Mouse (Mus musculus): ENCODE data around the gene Olfr837. TPM values are rescaled to one million over a fixed set of nuclear protein-coding genes. Genes with fewer than 3 reads are reported as not detected.
"Not testable (repeated sequence)": the region's sequence is repeated elsewhere in the genome, so short reads cannot be mapped to it uniquely, and the experiment has no call there.

Olfr837 gene
- not detected in 2 replicates for polyA plus RNA-seq (2014; fragmentation: Nextera tagmentation; extraction: Ambion mirVana)

- ATAC-seq (ENCODE audit: insufficient number of reproducible peaks, insufficient read depth, low FRiP score, low read depth) = no peak
- Histone ChIP-seq H3K9me3 (ENCODE audit: control insufficient read depth, low read depth, low read length) (no peaks in the 10 kb centered on the region), H3K36me3 (ENCODE audit: control insufficient read depth, insufficient read depth, low read length) (no peaks in the 10 kb centered on the region), H3K4me2 (replicated peaks; ENCODE audit: low read depth, low read length) (no peak within 1 kb of the TSS), H3K4me1 (ENCODE audit: control insufficient read depth, insufficient read depth, low read length) (no peaks in the 10 kb centered on the region), H3K27me3 (ENCODE audit: control insufficient read depth, insufficient read depth, low read length) (no peaks in the 10 kb centered on the region), H3K9ac (replicated peaks; ENCODE audit: low read depth, low read length) (no peak within 1 kb of the TSS), H3K27ac (ENCODE audit: low read length) (no peak within 1 kb of the TSS), H3K4me3 (ENCODE audit: low read depth, low read length) (no peak within 1 kb of the TSS)
- 71% methylated on average over 1 of the region's 1 CpGs for WGBS
Measured at GRCm38 (mm10) chr9:19136017-19136416, at the start of gene Olfr837. TSS of gene Olfr837 (plus strand) at chr9:19136317.

- not testable (repeated sequence) for H3K27me3 ChIP-seq (ENCODE audit: control insufficient read depth, insufficient read depth, low read length); H3K27ac ChIP-seq (ENCODE audit: low read length); H3K9ac ChIP-seq (replicated peaks; ENCODE audit: low read depth, low read length); H3K4me1 ChIP-seq (ENCODE audit: control insufficient read depth, insufficient read depth, low read length); H3K4me3 ChIP-seq (ENCODE audit: low read depth, low read length); H3K36me3 ChIP-seq (ENCODE audit: control insufficient read depth, insufficient read depth, low read length); H3K4me2 ChIP-seq (replicated peaks; ENCODE audit: low read depth, low read length); ATAC-seq (ENCODE audit: insufficient number of reproducible peaks, insufficient read depth, low FRiP score, low read depth); H3K9me3 ChIP-seq (ENCODE audit: control insufficient read depth, low read depth, low read length)
- WGBS = 52% methylated on average over 6 of the region's 6 CpGs
Measured at GRCm38 (mm10) chr9:19092889-19093753, 43.0 kb upstream of the Olfr837 start.

- WGBS = 88% methylated on average over 4 of the region's 4 CpGs
- Histone ChIP-seq H3K4me3 (ENCODE audit: low read depth, low read length) (no peak overlapping the region), H3K4me1 (ENCODE audit: control insufficient read depth, insufficient read depth, low read length) (no peaks in the 10 kb centered on the region), H3K4me2 (replicated peaks; ENCODE audit: low read depth, low read length) (no peak overlapping the region), H3K27ac (ENCODE audit: low read length) (no peak overlapping the region), H3K9ac (replicated peaks; ENCODE audit: low read depth, low read length) (no peak overlapping the region), H3K9me3 (ENCODE audit: control insufficient read depth, low read depth, low read length) (no peaks in the 10 kb centered on the region), H3K27me3 (ENCODE audit: control insufficient read depth, insufficient read depth, low read length) (no peaks in the 10 kb centered on the region), H3K36me3 (ENCODE audit: control insufficient read depth, insufficient read depth, low read length) (no peaks in the 10 kb centered on the region)
- no peak for ATAC-seq (ENCODE audit: insufficient number of reproducible peaks, insufficient read depth, low FRiP score, low read depth)
Measured at GRCm38 (mm10) chr9:19097286-19097685, 38.8 kb upstream of the Olfr837 start.

GRCm38 (mm10) chr9:19120082-19120481 is 16.0 kb upstream of the Olfr837 start, which contains the start of gene Olfr836:
TSS of gene Olfr836 (plus strand) at chr9:19120382.
- no peaks in the 10 kb centered on the region for H3K27me3 ChIP-seq (ENCODE audit: control insufficient read depth, insufficient read depth, low read length)
- ATAC-seq (ENCODE audit: insufficient number of reproducible peaks, insufficient read depth, low FRiP score, low read depth) = no peak
- no peak within 1 kb of the TSS for H3K4me2 ChIP-seq (replicated peaks; ENCODE audit: low read depth, low read length)
- no peak within 1 kb of the TSS for H3K4me3 ChIP-seq (ENCODE audit: low read depth, low read length)
- H3K4me1 ChIP-seq (ENCODE audit: control insufficient read depth, insufficient read depth, low read length) = no peaks in the 10 kb centered on the region
- no peak within 1 kb of the TSS for H3K27ac ChIP-seq (ENCODE audit: low read length)
- no peaks in the 10 kb centered on the region for H3K36me3 ChIP-seq (ENCODE audit: control insufficient read depth, insufficient read depth, low read length)
- no peak within 1 kb of the TSS for H3K9ac ChIP-seq (replicated peaks; ENCODE audit: low read depth, low read length)
- H3K9me3 ChIP-seq (ENCODE audit: control insufficient read depth, low read depth, low read length) = no peaks in the 10 kb centered on the region

- Histone ChIP-seq H3K4me3 (ENCODE audit: low read depth, low read length) (no peak within 1 kb of the TSS), H3K9ac (replicated peaks; ENCODE audit: low read depth, low read length) (no peak within 1 kb of the TSS), H3K36me3 (ENCODE audit: control insufficient read depth, insufficient read depth, low read length) (no peaks in the 10 kb centered on the region), H3K9me3 (ENCODE audit: control insufficient read depth, low read depth, low read length) (no peaks in the 10 kb centered on the region), H3K4me1 (ENCODE audit: control insufficient read depth, insufficient read depth, low read length) (no peaks in the 10 kb centered on the region), H3K4me2 (replicated peaks; ENCODE audit: low read depth, low read length) (no peak within 1 kb of the TSS), H3K27ac (ENCODE audit: low read length) (no peak within 1 kb of the TSS), H3K27me3 (ENCODE audit: control insufficient read depth, insufficient read depth, low read length) (no peaks in the 10 kb centered on the region)
- 92% methylated on average over 1 of the region's 1 CpGs for WGBS
- no peak for ATAC-seq (ENCODE audit: insufficient number of reproducible peaks, insufficient read depth, low FRiP score, low read depth)
Measured at GRCm38 (mm10) chr9:19177212-19177611, 41.1 kb downstream of the Olfr837 start, which contains the start of gene Olfr839-ps1. TSS of gene Olfr839-ps1 (minus strand) at chr9:19177312.

Other genes starting within 250 kb of the Olfr837 start
- not detected in 2 replicates for gene Olfr832, start 199.2 kb upstream of the Olfr837 start, polyA plus RNA-seq (2014; fragmentation: Nextera tagmentation; extraction: Ambion mirVana)
- not detected in 2 replicates for gene Olfr834, start 148.3 kb upstream of the Olfr837 start, polyA plus RNA-seq (2014; fragmentation: Nextera tagmentation; extraction: Ambion mirVana)
- gene Olfr835, start 103.6 kb upstream of the Olfr837 start, polyA plus RNA-seq (2014; fragmentation: Nextera tagmentation; extraction: Ambion mirVana) = not detected in 2 replicates
- gene Olfr836, start 15.9 kb upstream of the Olfr837 start, polyA plus RNA-seq (2014; fragmentation: Nextera tagmentation; extraction: Ambion mirVana) = not detected in 2 replicates
- gene Olfr839-ps1, start 41.0 kb downstream of the Olfr837 start, polyA plus RNA-seq (2014; fragmentation: Nextera tagmentation; extraction: Ambion mirVana) = not detected in 2 replicates
- not detected in 2 replicates for gene Olfr843, start 115.7 kb downstream of the Olfr837 start, polyA plus RNA-seq (2014; fragmentation: Nextera tagmentation; extraction: Ambion mirVana)
- gene Olfr844, start 180.0 kb downstream of the Olfr837 start, polyA plus RNA-seq (2014; fragmentation: Nextera tagmentation; extraction: Ambion mirVana) = not detected in 2 replicates
- gene Olfr845, start 200.1 kb downstream of the Olfr837 start, polyA plus RNA-seq (2014; fragmentation: Nextera tagmentation; extraction: Ambion mirVana) = not detected in 2 replicates
- not detected in 2 replicates for gene Olfr846, start 227.7 kb downstream of the Olfr837 start, polyA plus RNA-seq (2014; fragmentation: Nextera tagmentation; extraction: Ambion mirVana)
- not detected in 2 replicates for gene Olfr847, start 242.4 kb downstream of the Olfr837 start, polyA plus RNA-seq (2014; fragmentation: Nextera tagmentation; extraction: Ambion mirVana)